Mouse (Mus musculus) C2C12 (cell line): ENCODE results near the gene Foxf2. TPM values are rescaled to one million over a fixed set of nuclear protein-coding genes. Genes with fewer than 3 reads are reported as not detected.
A peak's percentile ranks its signal among the peaks of the same experiment; 100 is the strongest.

ENCODE experiments used
- H3K27me3 ChIP-seq: one replicate; pipeline ENCODE4 v1.6.1; 2011; ENCODE audit not compliant: control insufficient read depth, insufficient read depth, insufficient read length
- H3K36me3 ChIP-seq: one replicate; pipeline ENCODE4 v1.6.1; 2011; ENCODE audit not compliant: control insufficient read depth, insufficient read depth
- H3K4me3 ChIP-seq: one replicate; pipeline ENCODE4 v1.5.1; 2011; ENCODE audit warnings: mild to moderate bottlenecking, control low read depth; ENCODE audit not compliant: poor library complexity, insufficient read depth, severe bottlenecking
- H3K79me2 ChIP-seq: one replicate; pipeline ENCODE4 v1.6.1; 2011; ENCODE audit not compliant: control insufficient read depth, insufficient read depth
- H3K79me3 ChIP-seq: one replicate; pipeline ENCODE4 v1.6.1; 2011; ENCODE audit warnings: low read depth, control low read depth
- H3ac ChIP-seq: one replicate; pipeline ENCODE3; 2011; ENCODE audit warnings: low read depth; ENCODE audit not compliant: control insufficient read depth, insufficient read length
- CEBPB ChIP-seq: IDR thresholded peaks from one replicate; pipeline ENCODE4 v1.6.1; 2011; ENCODE audit warnings: low read depth, mild to moderate bottlenecking, control low read depth, moderate library complexity
- CTCF ChIP-seq: IDR thresholded peaks from one replicate; pipeline ENCODE4 v1.5.1; 2011; ENCODE audit not compliant: control insufficient read depth, insufficient read depth, insufficient read length
- FOSL1 ChIP-seq: IDR thresholded peaks from one replicate; pipeline ENCODE4 v1.8.0; 2011; ENCODE audit warnings: mild to moderate bottlenecking, low read length; ENCODE audit not compliant: poor library complexity, insufficient read depth, severe bottlenecking
- MAX ChIP-seq: IDR thresholded peaks from one replicate; pipeline ENCODE4 v1.6.1; 2011; ENCODE audit warnings: mild to moderate bottlenecking, control low read depth
- MYOD1 ChIP-seq: IDR thresholded peaks from one replicate; pipeline ENCODE4 v1.6.1; 2011; ENCODE audit warnings: low read depth; ENCODE audit not compliant: control insufficient read depth, insufficient read length
- MYOG ChIP-seq: IDR thresholded peaks from one replicate; pipeline ENCODE4 v1.6.1; 2011; ENCODE audit not compliant: control insufficient read depth, insufficient read length; ENCODE audit errors: extremely low read depth
- USF1 ChIP-seq: IDR thresholded peaks from one replicate; pipeline ENCODE4 v1.6.1; 2011; ENCODE audit warnings: low read depth, mild to moderate bottlenecking, control low read depth, moderate library complexity
- polyA plus RNA-seq: library from polyadenylated mRNA; unstranded; fragments of >200 nt; fragmentation: generic; extraction: Trizol; gene quantifications from one replicate; pipeline ENCODE4 v1.2.1, GENCODE M21; 2012; ENCODE audit warnings: missing spikeins

Gene Foxf2
- polyA plus RNA-seq, 1 experiment, result 11.3 TPM

DNA sequence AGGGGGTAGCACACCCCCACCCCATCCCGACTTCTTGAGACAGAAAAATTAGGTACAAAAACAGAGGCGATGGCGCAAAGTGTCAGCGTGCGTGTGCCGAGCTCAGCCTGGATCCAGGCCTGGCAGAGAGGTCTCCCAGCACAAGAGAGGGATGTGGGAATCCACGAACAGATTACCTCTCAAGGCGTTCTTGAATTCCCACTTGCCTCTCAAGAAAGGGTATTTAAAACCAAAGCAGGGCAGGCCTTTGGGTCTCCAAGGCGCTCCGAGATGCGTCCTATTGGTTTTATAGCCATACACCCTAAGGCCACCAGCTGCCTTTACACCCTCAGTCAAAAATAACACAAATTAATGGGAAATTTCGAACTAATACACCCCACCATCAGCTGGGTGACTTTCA lies 4.4 kb downstream of the Foxf2 start:
- peaks cover 30% of the 10 kb centered on the region for H3K79me3 ChIP-seq
- no peaks in the 10 kb centered on the region for H3K27me3 ChIP-seq
- no peak overlapping the region for H3ac ChIP-seq
- H3K79me2 ChIP-seq, result peaks cover 44% of the 10 kb centered on the region
- no peak for TF ChIP-seq CTCF
- TF ChIP-seq MAX, result no peak
- TF ChIP-seq MYOG, result no peak
- no peak for TF ChIP-seq MYOD1
- no peak for TF ChIP-seq USF1
- TF ChIP-seq CEBPB, result no peak
- TF ChIP-seq FOSL1, result no peak
- H3K36me3 ChIP-seq, result peaks cover 29% of the 10 kb centered on the region
- no peak overlapping the region for H3K4me3 ChIP-seq

DNA sequence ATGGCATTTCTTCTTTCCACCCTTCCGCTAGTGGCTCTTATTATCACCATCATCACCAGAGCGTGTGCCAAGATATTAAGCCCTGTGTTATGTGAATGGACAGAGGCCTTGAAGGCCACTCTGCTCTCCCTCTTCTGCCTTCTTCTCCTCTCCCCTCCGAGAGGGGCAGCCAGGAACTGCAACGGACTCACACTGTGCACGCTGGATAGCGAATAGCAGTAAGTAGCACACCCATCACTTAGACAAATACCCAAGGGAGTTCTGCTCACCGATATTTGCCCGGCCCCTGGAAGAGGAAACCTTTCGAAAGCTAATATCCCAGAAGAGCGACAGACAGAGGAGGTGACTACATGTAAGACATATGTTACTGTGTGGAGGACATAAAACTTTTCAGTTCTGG lies 4.9 kb downstream of the Foxf2 start:
- Histone ChIP-seq H3K4me3 (no peak overlapping the region), H3K79me2 (peaks cover 44% of the 10 kb centered on the region), H3K79me3 (peaks cover 30% of the 10 kb centered on the region), H3K27me3 (no peaks in the 10 kb centered on the region), H3K36me3 (peaks cover 29% of the 10 kb centered on the region), H3ac (no peak overlapping the region)
- TF ChIP-seq MYOG (no peak), USF1 (no peak), MAX (no peak), CEBPB (no peak), CTCF (no peak), MYOD1 (no peak), FOSL1 (no peak)

DNA sequence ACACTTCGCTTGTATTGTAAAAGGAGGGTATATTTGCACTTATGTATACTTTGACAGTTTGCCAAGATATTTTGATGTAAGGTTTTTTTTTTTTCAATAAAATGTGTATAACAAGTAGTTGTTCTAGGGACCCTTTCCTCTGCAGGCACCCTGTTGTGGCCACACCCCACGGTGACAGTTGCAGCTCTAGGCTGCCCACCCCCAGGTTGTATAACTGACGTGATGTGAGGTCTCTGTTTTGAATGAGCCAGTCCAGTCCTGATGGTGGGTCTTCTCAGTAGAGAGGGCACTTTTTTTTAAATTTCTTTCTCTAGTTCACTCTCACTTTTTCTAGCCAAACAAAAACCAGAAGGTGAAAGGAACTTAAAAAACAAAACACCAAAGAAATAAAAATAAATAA lies 5.7 kb downstream of the Foxf2 start:
- H3K4me3 ChIP-seq, result no peak overlapping the region
- peaks cover 29% of the 10 kb centered on the region for H3K36me3 ChIP-seq
- TF ChIP-seq USF1, result no peak
- no peak for TF ChIP-seq CEBPB
- TF ChIP-seq MYOG, result no peak
- TF ChIP-seq MAX, result no peak
- no peak for TF ChIP-seq FOSL1
- no peak for TF ChIP-seq MYOD1
- no peak for TF ChIP-seq CTCF
- H3K27me3 ChIP-seq, result no peaks in the 10 kb centered on the region
- H3K79me3 ChIP-seq, result peaks cover 30% of the 10 kb centered on the region
- no peak overlapping the region for H3ac ChIP-seq
- H3K79me2 ChIP-seq, result peaks cover 39% of the 10 kb centered on the region

DNA sequence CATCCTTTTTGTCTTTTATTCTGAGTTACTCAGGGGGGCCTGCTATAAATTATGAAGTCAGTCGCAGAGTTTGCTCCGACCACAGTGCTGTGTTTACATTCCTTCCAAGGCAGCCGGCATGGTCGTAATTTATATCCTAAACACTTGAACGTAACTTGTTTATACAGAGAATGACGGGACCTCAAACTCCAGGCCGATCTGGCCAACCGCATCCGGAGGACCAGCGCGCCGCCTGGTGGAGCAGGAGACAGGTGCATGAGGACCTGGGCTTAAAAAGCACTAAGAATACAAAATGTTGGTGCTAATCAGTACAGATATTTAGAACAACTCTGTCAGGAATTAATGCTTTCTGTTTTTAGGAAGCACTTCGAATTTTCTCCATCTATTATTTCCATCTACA lies 6.8 kb downstream of the Foxf2 start:
- H3K79me2 ChIP-seq, result peaks cover 27% of the 10 kb centered on the region
- no peak overlapping the region for H3K4me3 ChIP-seq
- no peak overlapping the region for H3ac ChIP-seq
- H3K27me3 ChIP-seq, result no peaks in the 10 kb centered on the region
- TF ChIP-seq USF1 (no peak), MYOG (no peak), MAX (peak; percentile 50), CEBPB (no peak), MYOD1 (peak; percentile 38), CTCF (peak; percentile 81), FOSL1 (no peak)
- H3K79me3 ChIP-seq, result peaks cover 21% of the 10 kb centered on the region
- peaks cover 33% of the 10 kb centered on the region for H3K36me3 ChIP-seq

DNA sequence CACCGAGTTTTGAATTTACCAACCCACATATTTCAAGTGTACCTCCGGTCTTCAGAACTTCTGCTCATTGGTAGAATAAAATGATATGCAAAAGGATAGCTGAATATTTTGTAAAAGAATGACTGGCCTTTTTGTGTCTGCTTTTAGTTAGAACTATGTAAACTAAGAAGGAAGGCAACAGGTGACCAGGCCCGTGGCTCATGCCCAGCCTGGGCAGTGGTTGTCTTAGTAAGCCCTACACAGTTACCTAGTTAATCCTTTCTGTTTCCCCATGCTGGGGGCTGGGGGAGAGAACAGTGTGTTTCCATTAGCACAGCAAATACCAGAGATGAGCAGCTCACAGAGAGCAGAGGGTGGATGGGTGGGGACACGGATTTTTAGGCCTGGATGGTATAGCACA lies 7.6 kb downstream of the Foxf2 start:
- H3K4me3 ChIP-seq, result no peak overlapping the region
- H3ac ChIP-seq, result no peak overlapping the region
- TF ChIP-seq CTCF (no peak), FOSL1 (no peak), MYOD1 (no peak), CEBPB (no peak), MYOG (no peak), USF1 (no peak), MAX (no peak)
- H3K27me3 ChIP-seq, result no peaks in the 10 kb centered on the region
- peaks cover 33% of the 10 kb centered on the region for H3K36me3 ChIP-seq
- peaks cover 14% of the 10 kb centered on the region for H3K79me3 ChIP-seq
- H3K79me2 ChIP-seq, result peaks cover 19% of the 10 kb centered on the region

DNA sequence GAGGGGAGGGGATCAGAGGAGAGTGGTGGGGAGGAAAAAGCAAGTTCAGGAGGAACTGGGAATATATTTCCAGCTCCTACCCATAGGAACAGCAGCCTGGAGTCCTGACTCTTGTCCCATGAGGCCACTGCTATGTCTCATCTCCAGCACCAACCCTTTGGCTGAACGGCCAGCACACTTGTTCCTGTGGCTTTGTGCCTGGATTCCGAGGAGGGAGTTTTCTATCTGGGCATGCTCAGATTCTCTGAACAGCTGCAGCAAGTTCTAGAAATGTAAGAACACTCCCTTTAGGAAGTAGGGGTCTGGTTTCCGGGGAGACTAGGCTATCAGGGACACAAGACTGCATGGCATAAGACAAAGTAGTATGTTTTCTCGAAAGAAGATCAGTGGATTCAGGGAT lies 9.9 kb downstream of the Foxf2 start:
- Histone ChIP-seq H3K36me3 (peaks cover 19% of the 10 kb centered on the region), H3K79me2 (no peaks in the 10 kb centered on the region), H3K79me3 (peaks cover 6% of the 10 kb centered on the region), H3K4me3 (no peak overlapping the region), H3ac (no peak overlapping the region), H3K27me3 (no peaks in the 10 kb centered on the region)
- TF ChIP-seq CEBPB (no peak), MAX (no peak), FOSL1 (no peak), MYOG (no peak), MYOD1 (no peak), USF1 (no peak), CTCF (no peak)
